Mouse (Mus musculus) testis, adult 2 months (tissue): ENCODE data around the gene Auh.

Experiments
- CTCF ChIP-seq: fragments of 200-500 bp; IDR thresholded peaks from 2 replicates; pipeline ENCODE4 v1.5.1; 2012; ENCODE audit warnings: low read depth, mild to moderate bottlenecking, inconsistent platforms, low read length, moderate library complexity; ENCODE audit not compliant: control insufficient read depth, insufficient read depth, insufficient replicate concordance
- POLR2A ChIP-seq: fragments of 200-500 bp; IDR thresholded peaks from 2 replicates; pipeline ENCODE4 v1.6.1; 2012; ENCODE audit warnings: low read depth, mild to moderate bottlenecking, inconsistent platforms, low read length, moderate library complexity; ENCODE audit not compliant: control insufficient read depth

DNA sequence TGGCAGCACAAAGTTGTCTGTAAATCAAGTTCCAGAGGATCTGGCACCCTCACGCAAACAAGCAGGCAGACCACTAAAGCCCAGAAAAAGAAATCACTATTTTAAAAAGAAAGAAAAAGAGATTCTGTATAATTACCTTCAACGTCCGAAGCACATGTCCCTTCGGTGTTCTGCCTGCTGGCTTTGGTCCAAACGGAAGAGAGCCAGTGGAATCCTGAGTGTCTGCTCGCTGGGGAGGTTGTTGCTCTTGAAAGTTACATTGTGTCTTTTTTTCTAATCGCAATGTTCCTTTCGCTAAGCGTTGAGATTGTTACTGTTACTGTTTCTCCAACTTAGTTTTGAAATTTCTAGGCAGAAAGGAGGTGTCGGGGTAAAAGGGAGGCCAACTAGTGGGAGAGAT lies 1.1 kb upstream of the Auh start:
- TF ChIP-seq CTCF, result no peak
- no peak for TF ChIP-seq POLR2A
